11 mouse cellular contexts compared by ENCODE assay signal in genomic region chr17:26422390-26422789, GRCm38 (mm10). TPM values are rescaled to one million over a fixed set of nuclear protein-coding genes. Genes with fewer than 3 reads are reported as not detected.
DNase-seq lines count a peak whose midpoint lies in the region; ATAC-seq and TF ChIP-seq lines count a peak whose summit lies in the region.
"Had no signal": no experiment of that assay in that cellular context is flagged by ENCODE, and none has a peak within 500 bp of the region (broad histone marks: within the 10 kb centered on the region; RNA-seq: fewer than 3 reads in every experiment).

No protein-coding gene starts in this region.

- no peaks in the 10 kb centered on the region for H3K79me3 ChIP-seq in C2C12 (ENCODE audit: low read depth)

- peaks cover 54% of the 10 kb centered on the region for H3K27me3 ChIP-seq in C2C12 (ENCODE audit: control insufficient read depth, insufficient read depth, insufficient read length)
- H3K27me3 ChIP-seq in Patski, result no peaks in the 10 kb centered on the region
- H3K27me3 ChIP-seq in kidney, adult 2 months (replicated peaks; ENCODE audit: control insufficient read depth, insufficient read depth, low read length), result no peaks in the 10 kb centered on the region

- 17% methylated on average over 6 of the region's 6 CpGs for WGBS in kidney, adult 2 months

- POLR2A ChIA-PET in Patski (lab: Charles Lee), result interaction anchor here (0.9 kb wide), 1 partner anchor 238 kb away, joined by 3 read pairs; no protein-coding TSS in a partner anchor

- no peak overlapping the region for H3ac ChIP-seq in C2C12 (ENCODE audit: control insufficient read depth, insufficient read length, low read depth)

- peaks cover 81% of the 10 kb centered on the region for H3K4me1 ChIP-seq in kidney, adult 2 months (ENCODE audit: control insufficient read depth, insufficient read depth, low read length)

- TF ChIP-seq CTCF in C2C12 (IDR thresholded peaks at IDR 0.05; ENCODE audit: control insufficient read depth, insufficient read depth, insufficient read length) (no peak), Patski (IDR thresholded peaks at IDR 0.05) (no peak)
- TF ChIP-seq CTCF in kidney, adult 2 months (conservative IDR thresholded peaks at IDR 0.05; ENCODE audit: insufficient read depth, insufficient read length, low read depth, low read length), result no peak

- CTCF ChIA-PET in Patski (lab: Charles Lee), result interaction anchor here (1.1 to 3.9 kb wide), 7 partner anchors 8 to 107 kb away, joined by 3 to 15 read pairs (median 5); no protein-coding TSS in a partner anchor

- DNase-seq in Patski (ENCODE audit: low read depth, low spot score), result peak; percentile 97
- peak; percentile 97 for DNase-seq in kidney, adult 2 months
- DNase-seq in lung, postnatal 25 days (ENCODE audit: low spot score), result peak; percentile 35
- no peak for DNase-seq in layer of hippocampus, postnatal 14 days (ENCODE audit: low spot score in 2 of 2)
- DNase-seq in MN1 (ENCODE audit: low spot score), result no peak
- no peak for DNase-seq in cerebellum, postnatal 25 days
- DNase-seq: forebrain, postnatal 0 days; liver, postnatal 0 days; right cerebral cortex, adult 18-20 months had no signal

- peak; percentile 80 for ATAC-seq in Patski
- ATAC-seq: forebrain, postnatal 0 days; liver, postnatal 0 days had no signal

- peak overlapping the region; percentile 96 for H3K27ac ChIP-seq in kidney, adult 2 months (ENCODE audit: insufficient read depth, low read depth, low read length)

- TF ChIP-seq POLR2A in kidney, adult 2 months (IDR thresholded peaks at IDR 0.05; ENCODE audit: low read depth, low read length), result peak; percentile 35

- H3K79me2 ChIP-seq in C2C12 (ENCODE audit: control insufficient read depth, insufficient read depth), result no peaks in the 10 kb centered on the region

- no peaks in the 10 kb centered on the region for H3K36me3 ChIP-seq in C2C12 (ENCODE audit: control insufficient read depth, insufficient read depth)
- H3K36me3 ChIP-seq in kidney, adult 2 months (ENCODE audit: control insufficient read depth, insufficient read depth, low read length), result no peaks in the 10 kb centered on the region

- H3K4me3 ChIP-seq in C2C12 (ENCODE audit: insufficient read depth, poor library complexity, severe bottlenecking), result no peak overlapping the region
- no peak overlapping the region for H3K4me3 ChIP-seq in kidney, adult 2 months (ENCODE audit: insufficient read depth, low read depth, low read length)
- H3K4me3 ChIP-seq: myocyte had no signal

- in situ Hi-C loops in Patski (cut with MboI; ENCODE audit: low pct_unique_long_range_greater_than_20kb), result loop anchor here (5.0 kb wide), 1 partner anchor 45 kb away; no protein-coding TSS in a partner anchor

TF ChIP-seq in C2C12, 6 proteins besides CTCF, POLR2A, EP300 and RAD21:
- TF ChIP-seq MAX (IDR thresholded peaks at IDR 0.05), result peak; percentile 59
- no peak for TF ChIP-seq USF1 (IDR thresholded peaks at IDR 0.05; ENCODE audit: low read depth)

RNA-seq across cellular contexts. Expression of gene Neurl1b, which starts 7.8 kb away (rescaled TPM):
- polyA plus RNA-seq in C2C12 (2012; fragmentation: generic; extraction: Trizol) (0.22 TPM), Patski (2021) (79.6 TPM)
- polyA plus RNA-seq in kidney, adult 2 months (2012; rRNA removed), result 22.0 and 28.7 TPM in 2 replicates
- total RNA-seq in layer of hippocampus, postnatal 14 days (2021), result 10 to 100 TPM; 80.3 to 84.9 TPM

Comparison
In these comparisons a context has a peak if more than half of its experiments do, and no peak if none do; other contexts are left out.
1. DNase-seq: peak in Patski (single experiment), kidney, adult 2 months (single experiment) and lung, postnatal 25 days (single experiment); none in layer of hippocampus, postnatal 14 days (0 of 2), MN1 (single experiment) and cerebellum, postnatal 25 days (0 of 2).
2. RNA of gene Neurl1b, which starts 7.8 kb away (polyA plus RNA-seq): 79.6 TPM in Patski (single experiment) and 22.0 to 28.7 TPM in kidney, adult 2 months; 0.22 TPM in C2C12 (single experiment); every median in the first group is over 10 times any median in the second.